Mouse (Mus musculus): ENCODE data around the gene Hhex. TPM values are rescaled to one million over a fixed set of nuclear protein-coding genes. Genes with fewer than 3 reads are reported as not detected.

Hhex gene
- polyA plus RNA-seq, 1 experiment from 2014 or later: 6.6 TPM

GRCm38 (mm10) chr19:37435853-37436174, 1.2 kb downstream of the Hhex start:
- WGBS: 4% methylated on average over 10 of the region's 10 CpGs
- H3K4me1 ChIP-seq (replicated peaks): peaks cover 18% of the 10 kb centered on the region
- H3K27ac ChIP-seq: no peak overlapping the region
- H3K9me3 ChIP-seq: no peaks in the 10 kb centered on the region
- H3K36me3 ChIP-seq: no peaks in the 10 kb centered on the region
- peaks cover 98% of the 10 kb centered on the region for H3K27me3 ChIP-seq (ENCODE audit: insufficient read depth, poor library complexity, severe bottlenecking)
- DNase-seq (ENCODE audit: low spot score): no peak
- H3K4me3 ChIP-seq: peak overlapping the region; percentile 5; the same call in 1 of the 2 replicates

GRCm38 (mm10) chr19:37436514-37437288, 2.1 kb downstream of the Hhex start:
- Histone ChIP-seq H3K4me1 (replicated peaks) (peaks cover 18% of the 10 kb centered on the region), H3K36me3 (no peaks in the 10 kb centered on the region), H3K9me3 (no peaks in the 10 kb centered on the region), H3K27ac (no peak overlapping the region), H3K4me3 (0 out of 2 replicates have a peak overlapping the region, but pooled peaks have one; percentile 13), H3K27me3 (ENCODE audit: insufficient read depth, poor library complexity, severe bottlenecking) (peaks cover 98% of the 10 kb centered on the region)
- 3% methylated on average over 28 of the region's 28 CpGs for WGBS
- DNase-seq (ENCODE audit: low spot score): peak; percentile 39

GRCm38 (mm10) chr19:37437289-37437606, 2.6 kb downstream of the Hhex start:
- Histone ChIP-seq H3K27ac (no peak overlapping the region), H3K4me3 (0 out of 2 replicates have a peak overlapping the region, but pooled peaks have one; percentile 13), H3K4me1 (replicated peaks) (peaks cover 18% of the 10 kb centered on the region), H3K27me3 (ENCODE audit: insufficient read depth, poor library complexity, severe bottlenecking) (peaks cover 97% of the 10 kb centered on the region), H3K36me3 (no peaks in the 10 kb centered on the region), H3K9me3 (no peaks in the 10 kb centered on the region)
- no peak for DNase-seq (ENCODE audit: low spot score)
- WGBS: 4% methylated on average over 14 of the region's 14 CpGs

- peaks cover 69% of the 10 kb centered on the region for H3K27me3 ChIP-seq (ENCODE audit: insufficient read depth, poor library complexity, severe bottlenecking)
- no peaks in the 10 kb centered on the region for H3K9me3 ChIP-seq
- WGBS: 78% methylated on average over 4 of the region's 4 CpGs
Observed at GRCm38 (mm10) chr19:37440181-37440580, 5.6 kb downstream of the Hhex start.

DNA sequence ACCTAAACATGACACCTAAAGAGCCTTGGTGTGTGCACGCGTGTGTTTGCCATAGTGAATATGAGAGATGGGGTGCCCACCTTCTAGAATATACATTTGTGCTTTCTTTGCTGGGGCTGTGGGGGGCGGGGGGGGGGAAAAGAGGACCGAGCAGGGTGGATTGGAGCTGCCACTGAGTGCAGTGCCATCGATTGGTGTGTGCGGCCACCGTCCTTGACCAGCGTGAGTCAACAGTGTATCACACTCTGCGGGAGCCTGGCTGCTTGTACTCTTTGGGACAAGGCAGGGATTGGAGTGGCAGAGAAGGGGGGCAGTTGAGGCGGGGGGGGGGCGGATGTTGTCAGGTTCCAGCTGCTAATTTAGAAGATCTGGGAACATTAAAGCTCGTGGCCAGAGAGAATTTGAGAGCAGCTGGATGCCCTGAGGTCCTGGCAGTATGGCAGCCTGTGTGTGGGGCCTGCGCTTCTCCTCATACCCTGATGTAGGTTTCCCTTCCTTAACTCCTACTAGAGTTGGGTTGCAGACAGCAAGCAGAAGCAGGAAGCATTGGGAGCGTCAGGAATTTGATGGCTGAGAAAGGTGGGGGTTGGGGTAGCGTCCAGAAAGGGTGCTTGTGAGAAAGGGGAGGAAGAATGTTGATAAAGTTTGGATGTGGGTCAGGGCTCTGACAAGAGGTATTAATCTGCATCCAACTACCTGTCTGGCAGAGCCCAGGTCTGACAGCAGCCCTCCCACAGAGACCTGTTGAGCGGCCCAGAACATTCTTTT, 6.3 kb downstream of the Hhex start:
- H3K27ac ChIP-seq: no peak overlapping the region
- DNase-seq (ENCODE audit: low spot score): no peak
- no peaks in the 10 kb centered on the region for H3K9me3 ChIP-seq
- H3K4me3 ChIP-seq: no peak overlapping the region
- no peaks in the 10 kb centered on the region for H3K4me1 ChIP-seq (replicated peaks)
- H3K36me3 ChIP-seq: no peaks in the 10 kb centered on the region
- peaks cover 62% of the 10 kb centered on the region for H3K27me3 ChIP-seq (ENCODE audit: insufficient read depth, poor library complexity, severe bottlenecking)
- WGBS: 68% methylated on average over 16 of the region's 16 CpGs

More at GRCm38 (mm10) chr19:37440181-37440580, 5.6 kb downstream of the Hhex start:
- peaks cover 4% of the 10 kb centered on the region for H3K4me1 ChIP-seq (replicated peaks)
- no peak overlapping the region for H3K4me3 ChIP-seq
- DNase-seq (ENCODE audit: low spot score): no peak
- H3K36me3 ChIP-seq: no peaks in the 10 kb centered on the region
- no peak overlapping the region for H3K27ac ChIP-seq

DNA sequence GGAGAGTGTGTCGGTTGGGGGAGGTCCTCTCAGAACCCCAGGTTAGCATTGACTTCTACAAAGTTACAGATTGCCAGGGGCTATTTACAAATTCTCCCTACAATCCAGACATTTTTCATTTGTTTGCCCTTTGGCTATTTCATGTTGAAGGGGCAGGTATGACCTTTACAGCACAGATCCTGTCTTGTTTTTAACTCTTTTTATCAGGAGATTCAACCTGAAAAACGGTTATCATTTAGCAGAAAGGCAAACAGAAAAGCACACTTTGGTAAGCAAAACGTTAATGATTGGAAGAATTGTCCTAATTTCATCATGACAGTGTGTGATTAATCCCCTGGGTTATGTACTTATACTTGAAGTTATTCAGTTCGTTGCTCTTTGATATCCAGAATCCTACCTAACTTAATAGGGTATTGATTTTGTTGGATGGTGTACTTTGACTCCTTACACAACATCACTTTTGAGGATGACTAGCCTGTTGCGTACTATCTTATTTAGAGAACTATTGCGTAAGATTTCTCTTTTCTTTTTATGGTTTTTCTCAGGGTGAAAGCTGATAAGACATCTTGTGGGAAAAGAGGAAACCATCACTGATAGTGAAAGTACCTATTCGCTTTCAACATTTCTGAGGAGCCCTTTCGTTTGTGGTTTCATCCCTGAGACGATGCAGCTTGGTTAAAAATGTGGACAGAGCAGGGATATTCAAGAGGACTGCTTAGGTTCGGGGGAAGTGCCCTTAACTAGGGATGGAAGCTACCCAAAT, 8.1 kb downstream of the Hhex start:
- H3K4me3 ChIP-seq: no peak overlapping the region
- no peak overlapping the region for H3K27ac ChIP-seq
- no peaks in the 10 kb centered on the region for H3K36me3 ChIP-seq
- no peaks in the 10 kb centered on the region for H3K9me3 ChIP-seq
- H3K27me3 ChIP-seq (ENCODE audit: insufficient read depth, poor library complexity, severe bottlenecking): peaks cover 44% of the 10 kb centered on the region
- no peaks in the 10 kb centered on the region for H3K4me1 ChIP-seq (replicated peaks)
- WGBS: 82% methylated on average over 10 of the region's 10 CpGs
- no peak for DNase-seq (ENCODE audit: low spot score)

- WGBS: 83% methylated on average over 4 of the region's 4 CpGs
Observed at GRCm38 (mm10) chr19:37443631-37444140, 9.1 kb downstream of the Hhex start.

DNA sequence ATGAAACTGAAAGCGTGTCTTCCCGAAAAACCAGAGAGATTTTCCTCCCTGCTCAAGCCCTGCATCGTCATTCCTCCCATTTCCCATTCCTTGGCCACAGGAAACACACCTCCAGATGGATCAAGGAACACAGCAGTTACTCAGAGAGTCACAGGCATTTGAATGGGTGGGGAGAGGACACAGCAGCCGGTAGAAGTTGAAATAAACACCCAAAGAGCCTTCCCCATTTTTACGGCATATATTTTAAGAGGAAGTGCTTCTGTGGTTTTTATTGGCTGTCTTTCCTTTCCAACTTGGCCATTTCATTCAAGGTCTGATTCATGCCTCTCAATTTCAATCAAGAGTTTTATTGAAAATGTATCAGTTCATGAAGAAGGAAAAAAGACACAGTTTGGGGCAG, 13.6 kb downstream of the Hhex start:
- DNase-seq (ENCODE audit: low spot score): no peak
- Histone ChIP-seq H3K9me3 (no peaks in the 10 kb centered on the region), H3K27me3 (ENCODE audit: insufficient read depth, poor library complexity, severe bottlenecking) (no peaks in the 10 kb centered on the region; the same call in 1 of the 2 replicates), H3K4me1 (replicated peaks) (no peaks in the 10 kb centered on the region), H3K4me3 (no peak overlapping the region), H3K27ac (no peak overlapping the region), H3K36me3 (no peaks in the 10 kb centered on the region)
- WGBS: 76% methylated on average over 5 of the region's 5 CpGs

More at GRCm38 (mm10) chr19:37443631-37444140, 9.1 kb downstream of the Hhex start:
- Histone ChIP-seq H3K27ac (no peak overlapping the region), H3K27me3 (ENCODE audit: insufficient read depth, poor library complexity, severe bottlenecking) (peaks cover 34% of the 10 kb centered on the region), H3K4me1 (replicated peaks) (no peaks in the 10 kb centered on the region), H3K4me3 (no peak overlapping the region), H3K36me3 (no peaks in the 10 kb centered on the region), H3K9me3 (no peaks in the 10 kb centered on the region)
- DNase-seq (ENCODE audit: low spot score): no peak

DNA sequence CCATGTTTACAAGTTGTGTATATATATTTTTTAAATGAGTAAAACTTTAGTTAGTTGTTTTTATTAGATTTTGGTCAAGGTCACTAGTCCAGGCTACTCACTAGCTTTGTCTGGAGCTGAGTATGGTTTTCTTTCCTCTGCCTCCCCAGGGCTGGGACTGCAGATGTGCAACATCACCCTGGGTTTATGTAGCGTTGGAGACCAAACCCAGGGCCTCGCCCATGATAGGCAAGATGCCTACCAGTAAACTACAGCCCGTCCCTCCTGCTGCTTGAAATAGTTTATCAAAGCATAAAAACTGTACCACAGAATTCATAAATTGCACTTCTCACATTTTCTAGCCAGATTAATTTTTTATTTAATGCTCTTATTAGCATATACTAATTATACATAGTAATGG, 14.6 kb downstream of the Hhex start:
- Histone ChIP-seq H3K27me3 (ENCODE audit: insufficient read depth, poor library complexity, severe bottlenecking) (no peaks in the 10 kb centered on the region), H3K4me3 (no peak overlapping the region), H3K27ac (no peak overlapping the region), H3K9me3 (no peaks in the 10 kb centered on the region), H3K4me1 (replicated peaks) (no peaks in the 10 kb centered on the region), H3K36me3 (no peaks in the 10 kb centered on the region)
- 93% methylated on average over 3 of the region's 3 CpGs for WGBS
- no peak for DNase-seq (ENCODE audit: low spot score)

DNA sequence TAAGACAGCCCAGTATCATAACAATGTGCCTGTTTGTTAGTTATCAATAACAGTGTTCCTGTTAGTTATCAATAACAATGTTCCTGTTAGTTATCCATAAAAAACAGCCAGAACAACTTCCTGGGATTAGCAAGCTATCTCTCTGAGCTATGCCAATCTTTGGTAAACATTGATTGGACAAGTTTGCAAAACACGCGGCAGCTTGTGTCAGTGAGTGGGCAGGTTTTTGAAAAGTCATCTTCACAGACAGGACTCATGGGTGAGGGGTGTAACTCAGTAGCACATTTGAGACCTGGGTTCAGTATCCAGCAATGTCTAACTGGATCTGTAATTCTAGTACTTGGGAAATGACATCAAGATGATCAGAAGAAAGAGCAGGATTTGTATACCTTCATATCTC, 20.9 kb downstream of the Hhex start:
- no peaks in the 10 kb centered on the region for H3K4me1 ChIP-seq (replicated peaks)
- no peak for DNase-seq (ENCODE audit: low spot score)
- H3K9me3 ChIP-seq: peaks cover 6% of the 10 kb centered on the region; the same call in 1 of the 2 replicates
- no peak overlapping the region for H3K27ac ChIP-seq
- H3K27me3 ChIP-seq (ENCODE audit: insufficient read depth, poor library complexity, severe bottlenecking): no peaks in the 10 kb centered on the region
- H3K36me3 ChIP-seq: no peaks in the 10 kb centered on the region
- 91% methylated on average over 2 of the region's 2 CpGs for WGBS
- no peak overlapping the region for H3K4me3 ChIP-seq

- H3K36me3 ChIP-seq: no peaks in the 10 kb centered on the region
- no peaks in the 10 kb centered on the region for H3K4me1 ChIP-seq (replicated peaks)
- no peak for DNase-seq (ENCODE audit: low spot score)
- no peak overlapping the region for H3K4me3 ChIP-seq
- no peaks in the 10 kb centered on the region for H3K27me3 ChIP-seq (ENCODE audit: insufficient read depth, poor library complexity, severe bottlenecking)
- no peak overlapping the region for H3K27ac ChIP-seq
- 96% methylated on average over 1 of the region's 1 CpGs for WGBS
- peaks cover 10% of the 10 kb centered on the region; the same call in 1 of the 2 replicates for H3K9me3 ChIP-seq
Observed at GRCm38 (mm10) chr19:37455961-37456360, 21.4 kb downstream of the Hhex start.

DNA sequence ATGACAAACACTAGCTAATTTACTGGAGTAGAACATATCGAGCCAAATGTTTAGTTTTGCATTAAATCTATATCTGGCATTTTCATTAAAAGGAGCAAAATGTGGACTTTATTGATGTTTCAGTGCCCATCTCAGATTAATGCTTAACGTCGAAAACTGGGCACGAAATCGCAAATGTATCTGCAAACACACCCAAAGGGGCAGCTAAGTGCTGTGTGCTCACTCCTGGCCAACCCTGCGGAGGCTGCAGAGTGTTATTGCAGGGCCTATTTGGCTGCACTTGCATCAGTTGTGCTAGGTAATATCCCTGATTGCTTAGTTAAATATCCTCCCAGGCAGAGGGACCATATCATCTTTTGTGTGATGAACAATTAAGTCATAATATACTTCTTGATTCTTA, 23.4 kb downstream of the Hhex start:
- no peak overlapping the region for H3K4me3 ChIP-seq
- H3K36me3 ChIP-seq: no peaks in the 10 kb centered on the region
- peaks cover 11% of the 10 kb centered on the region; the same call in 1 of the 2 replicates for H3K9me3 ChIP-seq
- no peaks in the 10 kb centered on the region for H3K4me1 ChIP-seq (replicated peaks)
- WGBS: 86% methylated on average over 6 of the region's 6 CpGs
- no peak overlapping the region for H3K27ac ChIP-seq
- DNase-seq (ENCODE audit: low spot score): no peak
- no peaks in the 10 kb centered on the region for H3K27me3 ChIP-seq (ENCODE audit: insufficient read depth, poor library complexity, severe bottlenecking)

Data from hindbrain, embryonic 10.5 days (tissue).